Mouse (Mus musculus): Measurements from ENCODE around the gene Eml1.

Gene Eml1

GRCm38 (mm10) chr12:108558194-108558593 is 187.4 kb downstream of the Eml1 start:
- TF ChIP-seq POU5F1 (IDR thresholded peaks at IDR 0.05; ENCODE audit: borderline replicate concordance, low read length) = no peak
- TF ChIP-seq NANOG (IDR thresholded peaks at IDR 0.05; ENCODE audit: borderline replicate concordance, low read length) = no peak
- no peak for TF ChIP-seq CTCF (conservative IDR thresholded peaks at IDR 0.05; ENCODE audit: low read length)

GRCm38 (mm10) chr12:108563238-108563637 is 192.5 kb downstream of the Eml1 start:
- TF ChIP-seq POU5F1 (IDR thresholded peaks at IDR 0.05; ENCODE audit: borderline replicate concordance, low read length) = no peak
- peak; percentile 94 for TF ChIP-seq CTCF (conservative IDR thresholded peaks at IDR 0.05; ENCODE audit: low read length)
- no peak overlapping the region for H3K4me3 ChIP-seq (replicated peaks; ENCODE audit: low read length)
- peaks cover 6% of the 10 kb centered on the region; the same call in 1 of the 2 replicates for H3K27me3 ChIP-seq (ENCODE audit: insufficient read depth, low read length)
- H3K36me3 ChIP-seq (ENCODE audit: insufficient read depth, low read length) = no peaks in the 10 kb centered on the region
- peaks cover 4% of the 10 kb centered on the region; the same call in 1 of the 2 replicates for H3K4me1 ChIP-seq (replicated peaks; ENCODE audit: low read depth, low read length)
- H3K9me3 ChIP-seq (ENCODE audit: low read length) = no peaks in the 10 kb centered on the region

More at GRCm38 (mm10) chr12:108558194-108558593, 187.4 kb downstream of the Eml1 start:
- Histone ChIP-seq H3K4me3 (replicated peaks; ENCODE audit: low read length) (no peak overlapping the region), H3K4me1 (replicated peaks; ENCODE audit: low read depth, low read length) (peaks cover 21% of the 10 kb centered on the region), H3K36me3 (ENCODE audit: insufficient read depth, low read length) (no peaks in the 10 kb centered on the region), H3K27me3 (ENCODE audit: insufficient read depth, low read length) (peaks cover 25% of the 10 kb centered on the region), H3K9me3 (ENCODE audit: low read length) (no peaks in the 10 kb centered on the region)

- Histone ChIP-seq H3K27me3 (ENCODE audit: insufficient read depth, low read length) (no peaks in the 10 kb centered on the region), H3K4me3 (replicated peaks; ENCODE audit: low read length) (no peak overlapping the region), H3K4me1 (replicated peaks; ENCODE audit: low read depth, low read length) (peaks cover 4% of the 10 kb centered on the region; the same call in 1 of the 2 replicates), H3K36me3 (ENCODE audit: insufficient read depth, low read length) (no peaks in the 10 kb centered on the region), H3K9me3 (ENCODE audit: low read length) (no peaks in the 10 kb centered on the region)
- TF ChIP-seq NANOG (IDR thresholded peaks at IDR 0.05; ENCODE audit: borderline replicate concordance, low read length) (no peak), POU5F1 (IDR thresholded peaks at IDR 0.05; ENCODE audit: borderline replicate concordance, low read length) (no peak), CTCF (conservative IDR thresholded peaks at IDR 0.05; ENCODE audit: low read length) (no peak)
Observed at GRCm38 (mm10) chr12:108564910-108565506, 194.3 kb downstream of the Eml1 start.

GRCm38 (mm10) chr12:108579156-108579871 is 208.6 kb downstream of the Eml1 start:
- Histone ChIP-seq H3K4me1 (replicated peaks; ENCODE audit: low read depth, low read length) (no peaks in the 10 kb centered on the region), H3K27me3 (ENCODE audit: insufficient read depth, low read length) (no peaks in the 10 kb centered on the region), H3K4me3 (replicated peaks; ENCODE audit: low read length) (no peak overlapping the region), H3K9me3 (ENCODE audit: low read length) (no peaks in the 10 kb centered on the region), H3K36me3 (ENCODE audit: insufficient read depth, low read length) (no peaks in the 10 kb centered on the region)
- no peak for TF ChIP-seq POU5F1 (IDR thresholded peaks at IDR 0.05; ENCODE audit: borderline replicate concordance, low read length)
- TF ChIP-seq NANOG (IDR thresholded peaks at IDR 0.05; ENCODE audit: borderline replicate concordance, low read length) = no peak
- no peak for TF ChIP-seq CTCF (conservative IDR thresholded peaks at IDR 0.05; ENCODE audit: low read length)

GRCm38 (mm10) chr12:108583775-108584174 is 213.0 kb downstream of the Eml1 start:
- Histone ChIP-seq H3K4me1 (replicated peaks; ENCODE audit: low read depth, low read length) (no peaks in the 10 kb centered on the region), H3K27me3 (ENCODE audit: insufficient read depth, low read length) (no peaks in the 10 kb centered on the region), H3K9me3 (ENCODE audit: low read length) (no peaks in the 10 kb centered on the region), H3K4me3 (replicated peaks; ENCODE audit: low read length) (no peak overlapping the region), H3K36me3 (ENCODE audit: insufficient read depth, low read length) (no peaks in the 10 kb centered on the region)
- TF ChIP-seq POU5F1 (IDR thresholded peaks at IDR 0.05; ENCODE audit: borderline replicate concordance, low read length) (no peak), CTCF (conservative IDR thresholded peaks at IDR 0.05; ENCODE audit: low read length) (no peak), NANOG (IDR thresholded peaks at IDR 0.05; ENCODE audit: borderline replicate concordance, low read length) (no peak)
